Mouse (Mus musculus) left cerebral cortex, postnatal 14 days (tissue): ENCODE data around the gene Arhgap28. TPM values are rescaled to one million over a fixed set of nuclear protein-coding genes. Genes with fewer than 3 reads are reported as not detected.

Experiments
- DNase-seq, 2 experiments: peaks; one replicate each; pipeline ENCODE4 v3.0.0; 2021 to 2022; ENCODE audit warnings: low spot score in 2 of 2, mixed read lengths in 1 of 2
- intact Hi-C: fragments of 180-260 bp; cut with DNase I; formaldehyde crosslinking; loops from one replicate; pipeline ENCODE4 v1.15.1; 2025
- long read RNA-seq, 2 experiments: library from polyadenylated mRNA; stranded (forward); transcript quantifications; one replicate each; pipeline ENCODE4 v2.0.0; 2021
- total RNA-seq, 2 experiments: library from RNA; stranded (reverse); gene quantifications; 2 replicates each; pipeline ENCODE4 v1.2.3; 2021

The Arhgap28 gene
- 1 to 10 TPM in 1 of 2 experiments, under 1 TPM in 1; 0.79 to 1.7 TPM for total RNA-seq
- long read RNA-seq, experiment 1, full-length matches to known transcripts: 1 of 1 reads
- long read RNA-seq, experiment 1, partial matches to known transcripts: 0 of 1 reads
- long read RNA-seq, experiment 1, other reads (novel, unspliced or antisense): 0 of 1 reads
- long read RNA-seq, experiment 2, partial matches to known transcripts: 1 of 1 reads
- long read RNA-seq, experiment 2, other reads (novel, unspliced or antisense): 0 of 1 reads

- intact Hi-C loops: no loop called here
- peak; percentile 56 to 73 for DNase-seq
Observed at GRCm38 (mm10) chr17:68003741-68004560, at the start of gene Arhgap28. Arhgap28 (minus strand) TSS chr17:68004120.

DNA sequence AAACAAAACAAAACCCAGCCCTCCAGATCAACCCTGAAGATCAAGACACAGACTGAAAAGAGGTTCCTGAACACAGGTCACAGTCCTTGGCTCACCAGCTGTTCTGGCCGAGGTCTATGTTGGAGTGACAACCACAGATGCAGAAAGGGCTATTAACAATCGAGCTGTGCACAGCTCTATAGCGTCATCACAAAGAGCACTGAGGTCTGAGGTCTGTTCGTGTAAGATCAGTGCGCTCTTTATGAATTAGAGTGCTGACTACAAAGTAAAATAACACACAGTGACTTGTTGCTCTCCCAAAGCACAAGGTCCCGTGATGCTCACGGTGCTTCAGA is 42.4 kb upstream of the Arhgap28 start:
- no peak for DNase-seq
- intact Hi-C loops: no loop called here

DNA sequence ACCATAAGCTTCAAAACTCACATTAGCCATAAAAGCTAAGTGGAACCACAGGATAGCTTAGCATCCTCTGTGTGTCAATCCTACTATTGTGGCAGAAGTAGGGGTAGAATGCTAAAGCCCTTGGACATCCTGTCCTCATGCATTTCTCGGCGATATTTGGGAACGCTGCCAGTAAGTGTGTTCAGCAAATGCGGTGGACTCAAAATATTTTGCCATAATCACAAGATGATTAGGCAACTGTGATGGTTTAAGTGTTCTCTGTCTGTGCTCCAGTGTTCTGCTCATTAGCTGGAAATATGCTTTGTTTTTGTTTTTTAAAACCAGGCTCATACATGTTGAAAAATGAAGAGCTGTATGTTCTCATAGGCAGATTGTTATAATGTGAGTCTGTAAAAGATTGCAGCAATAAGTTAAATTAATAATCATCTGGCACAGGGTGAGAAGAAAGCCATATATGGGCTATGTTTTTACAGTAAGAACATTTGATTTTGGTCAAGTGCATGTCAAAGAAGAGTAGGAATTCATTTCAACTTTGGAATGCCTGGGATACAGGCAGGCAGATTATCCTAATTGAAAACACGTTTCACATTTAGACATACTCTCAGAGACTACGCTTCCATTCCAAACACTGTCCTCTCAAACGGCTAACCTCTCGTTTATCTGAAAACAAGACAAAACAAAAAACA is 41.9 kb upstream of the Arhgap28 start:
- intact Hi-C loops: no loop called here

GRCm38 (mm10) chr17:68042377-68042776 is 38.5 kb upstream of the Arhgap28 start:
- no peak for DNase-seq
- intact Hi-C loops: no loop called here

More for the DNA sequence above, 41.9 kb upstream of the Arhgap28 start:
- DNase-seq: no peak

- no peak for DNase-seq
- intact Hi-C loops: no loop called here
Observed at GRCm38 (mm10) chr17:68037011-68037410, 33.1 kb upstream of the Arhgap28 start.

DNA sequence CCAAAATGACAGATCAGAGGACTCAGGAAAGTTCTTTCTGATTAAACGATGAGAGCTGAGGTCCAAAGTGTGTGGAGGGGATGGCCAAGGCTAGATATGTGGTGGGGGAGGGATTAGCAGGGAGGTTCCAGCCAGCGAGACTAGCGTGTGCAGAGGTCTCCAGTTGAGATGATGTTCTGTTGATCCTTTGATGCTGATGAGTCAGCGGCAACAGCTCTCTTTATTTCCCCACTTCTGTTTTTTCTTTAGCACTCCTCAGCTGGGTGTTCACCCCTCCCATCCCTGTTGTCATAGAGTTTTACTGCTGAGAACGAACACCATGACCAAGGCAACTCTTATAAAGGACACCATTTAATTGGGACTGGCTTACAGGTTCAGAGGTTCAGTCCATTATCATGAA is 25.6 kb upstream of the Arhgap28 start:
- DNase-seq: no peak

GRCm38 (mm10) chr17:68028519-68028918 is 24.6 kb upstream of the Arhgap28 start:
- intact Hi-C loops: no loop called here
- DNase-seq: no peak

More for the DNA sequence above, 25.6 kb upstream of the Arhgap28 start:
- intact Hi-C loops: no loop called here

DNA sequence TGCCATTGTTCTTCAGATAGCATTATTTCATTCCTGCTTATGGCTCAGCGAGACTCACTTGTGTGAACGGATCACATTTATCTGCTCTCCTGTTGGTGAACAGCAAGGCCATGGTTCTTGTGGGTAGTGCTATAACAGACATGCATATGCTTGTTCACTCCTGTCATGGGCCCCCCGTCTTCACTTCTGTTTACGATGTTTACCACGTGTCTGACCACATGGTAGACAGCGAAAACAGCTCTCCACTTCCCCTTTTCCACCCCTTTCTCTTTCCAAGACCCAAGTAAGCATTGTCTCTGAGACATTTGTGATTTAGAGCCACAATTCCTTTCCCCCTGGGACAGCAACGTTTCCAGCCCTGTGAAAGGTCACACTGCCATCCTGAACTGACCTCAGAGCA is 20.4 kb upstream of the Arhgap28 start:
- intact Hi-C loops: no loop called here

DNA sequence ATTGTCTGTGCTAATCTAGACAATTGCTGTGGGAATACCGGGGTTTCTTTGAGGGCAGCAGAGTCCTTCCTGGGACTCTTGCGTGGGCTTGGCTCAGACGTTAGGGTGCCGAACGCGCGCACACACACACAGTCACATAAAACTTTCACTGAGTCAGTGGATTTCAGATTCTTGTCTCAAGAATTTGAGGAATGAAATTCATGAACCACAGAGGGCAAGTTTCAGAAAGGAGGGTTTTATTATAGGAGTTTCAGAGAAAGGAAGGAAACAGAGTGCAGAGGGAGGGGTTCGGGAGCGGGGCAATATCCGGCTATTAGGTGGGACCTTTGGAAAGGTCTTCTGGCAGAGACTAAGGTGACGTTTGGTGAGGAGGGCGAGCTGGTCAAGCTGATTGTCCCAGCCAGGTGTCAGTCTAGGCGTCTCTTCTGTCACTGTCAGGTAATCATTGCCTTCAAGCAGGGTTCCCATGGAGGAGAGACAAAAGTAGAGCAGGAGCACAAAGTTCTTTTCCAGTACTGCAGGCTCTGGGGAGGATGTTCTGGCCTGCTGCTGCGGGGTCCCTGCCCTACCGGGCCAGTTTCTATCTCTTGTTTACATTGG is 15.6 kb upstream of the Arhgap28 start:
- intact Hi-C loops: no loop called here
- no peak for DNase-seq

More for the DNA sequence above, 20.4 kb upstream of the Arhgap28 start:
- no peak for DNase-seq

GRCm38 (mm10) chr17:68017095-68017494 is 13.2 kb upstream of the Arhgap28 start:
- DNase-seq: no peak
- intact Hi-C loops: no loop called here

DNA sequence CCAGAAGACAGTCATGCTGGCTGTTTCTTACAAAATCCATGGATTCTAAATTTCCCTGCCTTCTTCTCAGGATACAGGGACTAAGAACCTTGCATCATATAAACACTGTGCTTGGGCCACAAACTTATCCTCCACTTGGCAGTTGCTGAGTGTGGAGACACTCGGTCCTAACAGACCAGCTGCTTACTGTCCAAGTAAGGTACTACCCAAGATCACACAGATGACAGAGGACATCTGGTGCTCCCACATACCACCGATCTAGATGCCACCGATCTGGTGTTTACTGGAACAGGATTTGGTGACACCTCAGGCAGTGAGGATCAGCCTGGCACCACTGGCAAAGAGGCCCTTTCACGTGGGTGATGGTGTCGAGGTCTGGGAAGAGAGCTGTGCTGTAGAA is 7.7 kb upstream of the Arhgap28 start:
- DNase-seq: no peak
- intact Hi-C loops: no loop called here

GRCm38 (mm10) chr17:68010041-68010440 is 6.1 kb upstream of the Arhgap28 start:
- no peak for DNase-seq
- intact Hi-C loops: no loop called here

GRCm38 (mm10) chr17:68004581-68005330 is 836 bp upstream of the Arhgap28 start:
- intact Hi-C loops: no loop called here
- no peak for DNase-seq

GRCm38 (mm10) chr17:68002608-68003595 is 1.0 kb downstream of the Arhgap28 start:
- intact Hi-C loops: no loop called here
- DNase-seq: no peak

DNA sequence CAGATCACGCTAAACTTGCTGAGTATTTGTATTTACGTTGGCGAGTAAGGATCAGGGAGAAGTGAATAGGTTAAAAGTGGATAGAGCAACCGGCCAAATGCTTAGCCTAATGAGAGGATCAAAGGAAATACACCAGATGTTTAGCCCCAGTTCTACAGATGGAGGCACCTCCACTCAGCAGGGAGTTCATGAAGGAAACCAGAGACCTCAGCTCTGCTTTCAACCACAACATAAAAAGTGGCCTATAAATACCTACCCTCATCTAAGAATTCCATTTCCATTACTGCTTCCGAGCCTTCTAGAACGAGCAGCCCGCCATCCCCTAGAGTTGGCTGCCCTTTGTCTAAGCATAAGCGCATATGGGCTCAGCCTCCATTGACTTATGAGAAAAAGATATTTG is 4.1 kb downstream of the Arhgap28 start:
- DNase-seq: no peak
- intact Hi-C loops: no loop called here

DNA sequence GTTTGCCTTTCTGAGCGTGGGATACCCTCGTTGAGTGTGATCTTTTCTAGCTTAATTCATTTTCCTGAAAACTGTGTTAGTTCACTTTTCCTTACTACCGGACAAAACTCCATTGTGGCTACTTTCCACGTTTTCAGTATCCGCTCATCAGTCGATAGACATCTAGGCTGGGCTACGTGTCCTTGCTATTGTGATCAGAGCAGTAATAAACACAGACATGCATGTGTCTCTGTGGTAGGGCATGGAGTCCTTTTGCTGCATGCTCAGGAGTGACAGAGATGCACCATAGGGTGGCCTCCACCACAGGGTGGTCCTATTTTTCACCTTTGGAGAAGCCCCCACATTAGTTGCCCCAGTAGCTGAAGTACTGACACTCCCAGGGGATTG is 7.2 kb downstream of the Arhgap28 start:
- no peak for DNase-seq
- intact Hi-C loops: no loop called here

GRCm38 (mm10) chr17:67996097-67996768 is 7.7 kb downstream of the Arhgap28 start:
- intact Hi-C loops: no loop called here
- no peak for DNase-seq
